Mouse (Mus musculus) small intestine, adult 2 months (tissue): ENCODE measurements around the gene Kcnk3. TPM values are rescaled to one million over a fixed set of nuclear protein-coding genes. Genes with fewer than 3 reads are reported as not detected.

Source experiments
- H3K27ac ChIP-seq: fragments of 200-500 bp; 2 replicates; pipeline ENCODE4 v1.5.1; 2012; ENCODE audit warnings: low read depth, low read length, control low read depth, inconsistent platforms; ENCODE audit not compliant: insufficient read depth
- H3K27me3 ChIP-seq: fragments of 200-500 bp; 2 replicates; pipeline ENCODE4 v1.6.1; 2012; ENCODE audit warnings: mild to moderate bottlenecking, moderate library complexity, low read length, inconsistent platforms; ENCODE audit not compliant: control insufficient read depth, insufficient read depth
- H3K36me3 ChIP-seq: fragments of 200-500 bp; 2 replicates; pipeline ENCODE4 v1.6.1; 2012; ENCODE audit warnings: mild to moderate bottlenecking, low read length, control low read depth, inconsistent platforms; ENCODE audit not compliant: control insufficient read depth, insufficient read depth
- H3K4me1 ChIP-seq: fragments of 200-500 bp; 2 replicates; pipeline ENCODE4 v1.6.1; 2012; ENCODE audit warnings: low read length, inconsistent platforms, mixed read lengths; ENCODE audit not compliant: control insufficient read depth, insufficient read depth, insufficient read length
- H3K4me3 ChIP-seq: fragments of 200-500 bp; 2 replicates; pipeline ENCODE4 v1.5.1; 2012; ENCODE audit warnings: low read depth, mild to moderate bottlenecking, control low read depth, inconsistent platforms, low read length, moderate library complexity
- CTCF ChIP-seq: fragments of 200-500 bp; IDR thresholded peaks from 2 replicates; pipeline ENCODE4 v1.5.1; 2012; ENCODE audit warnings: low read depth, mild to moderate bottlenecking, control low read depth, inconsistent platforms, low read length, moderate library complexity, mixed read lengths; ENCODE audit not compliant: insufficient replicate concordance, insufficient read length; ENCODE audit errors: extremely low read depth
- POLR2A ChIP-seq: fragments of 200-500 bp; IDR thresholded peaks from 2 replicates; pipeline ENCODE4 v1.6.1; 2012; ENCODE audit warnings: low read depth, mild to moderate bottlenecking, control low read depth, inconsistent platforms, low read length, moderate library complexity
- WGBS: fragments of 180-500 bp; shearing (Covaris S2); methylation state at CpG from one replicate; pipeline ENCODE4 v1.1.7; 2018; 5-methylcytosine and 5-hydroxymethylcytosine counted together
- polyA plus RNA-seq: library from polyadenylated mRNA; depleted of rRNA; stranded (reverse); fragments of >200 nt; gene quantifications from 2 replicates; pipeline ENCODE4 v1.2.3, GENCODE M21; 2012; rRNA removed

Kcnk3 gene
- polyA plus RNA-seq, 1 experiment = 15.9 TPM

GRCm38 (mm10) chr5:30670091-30670490 lies 82.1 kb downstream of the Kcnk3 start:
- TF ChIP-seq POLR2A (no peak), CTCF (no peak)
- Histone ChIP-seq H3K4me1 (peaks cover 2% of the 10 kb centered on the region; the same call in 1 of the 2 replicates), H3K27ac (no peak overlapping the region), H3K4me3 (no peak overlapping the region), H3K27me3 (no peaks in the 10 kb centered on the region), H3K36me3 (peaks cover 13% of the 10 kb centered on the region)
- WGBS = 61% methylated on average over 7 of the region's 7 CpGs

- Histone ChIP-seq H3K27ac (no peak overlapping the region), H3K36me3 (peaks cover 15% of the 10 kb centered on the region), H3K4me3 (no peak overlapping the region), H3K4me1 (no peaks in the 10 kb centered on the region), H3K27me3 (no peaks in the 10 kb centered on the region)
- TF ChIP-seq CTCF = no peak
- TF ChIP-seq POLR2A = no peak
- WGBS = 54% methylated on average over 7 of the region's 7 CpGs
Observed at GRCm38 (mm10) chr5:30674001-30674400, 86.0 kb downstream of the Kcnk3 start.

Other genes with a start within 250 kb of the Kcnk3 start
- 0.06 and 0.08 TPM in 2 replicates for gene Otof, start 126.2 kb upstream of the Kcnk3 start, polyA plus RNA-seq
- not detected in 2 replicates for gene 1700001C02Rik, start 122.1 kb upstream of the Kcnk3 start, polyA plus RNA-seq
- gene Cib4, start 42.3 kb upstream of the Kcnk3 start, polyA plus RNA-seq = not detected in 2 replicates
- 48.2 and 80.2 TPM in 2 replicates for gene Slc35f6, start 59.8 kb downstream of the Kcnk3 start, polyA plus RNA-seq
- 17.8 and 33.0 TPM in 2 replicates for gene Cenpa, start 78.6 kb downstream of the Kcnk3 start, polyA plus RNA-seq
- 0.66 and 1.6 TPM in 2 replicates for gene Dpysl5, start 123.4 kb downstream of the Kcnk3 start, polyA plus RNA-seq
- gene Mapre3, start 226.5 kb downstream of the Kcnk3 start, polyA plus RNA-seq = 26.2 and 28.7 TPM in 2 replicates